Mouse (Mus musculus) layer of hippocampus, postnatal 10 days (tissue): ENCODE measurements at regions not wholly inside any gene's neighbourhood (a gene's known extent, or its start where the extent isn't known, plus 50 kb on each side); places are given as distances from the start of the nearest gene placed in this dataset.

Source experiments
- DNase-seq, 2 experiments: peaks; one replicate each; pipeline ENCODE4 v3.0.0; 2021; ENCODE audit warnings: low spot score in 2 of 2
- microRNA-seq, 2 experiments: library from miRNA; unstranded; fragments of <30 nt; microRNA quantifications; one replicate each; pipeline ENCODE4 v1.2.0; 2021

DNA sequence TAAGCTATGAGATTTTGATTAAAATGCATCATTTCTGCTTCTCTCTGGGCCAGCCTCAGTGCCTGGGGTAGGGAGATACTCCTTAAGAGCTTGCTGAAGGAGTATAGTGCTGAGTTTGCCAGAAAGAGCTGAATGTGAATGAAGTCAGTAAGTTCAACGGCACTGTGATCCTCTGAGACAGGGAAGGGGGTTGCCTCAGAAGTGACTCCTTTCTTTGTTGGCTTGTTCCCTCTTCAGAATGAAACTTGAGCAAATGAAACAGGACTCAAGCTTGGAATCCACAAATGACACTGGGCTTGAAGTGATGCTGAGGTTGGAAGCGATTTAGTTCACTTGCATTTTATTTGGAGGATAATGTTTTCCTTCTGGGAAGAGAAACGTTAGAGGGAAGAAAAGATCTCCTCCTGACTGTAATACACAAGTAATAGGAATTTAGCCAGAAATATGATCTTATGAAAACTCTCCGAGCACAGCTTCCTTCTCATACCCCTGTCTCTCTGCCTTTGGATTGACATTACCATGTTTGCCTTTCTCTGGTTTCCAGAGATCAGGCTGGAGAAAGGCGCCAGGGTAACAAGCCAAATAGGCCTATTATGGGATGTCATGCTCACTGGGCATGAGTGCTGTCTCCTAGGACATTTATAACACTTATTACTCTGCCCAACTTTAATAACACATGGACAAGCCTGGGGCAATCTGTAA, 77.0 kb upstream of the Ubash3b start:
- DNase-seq: no peak

DNA sequence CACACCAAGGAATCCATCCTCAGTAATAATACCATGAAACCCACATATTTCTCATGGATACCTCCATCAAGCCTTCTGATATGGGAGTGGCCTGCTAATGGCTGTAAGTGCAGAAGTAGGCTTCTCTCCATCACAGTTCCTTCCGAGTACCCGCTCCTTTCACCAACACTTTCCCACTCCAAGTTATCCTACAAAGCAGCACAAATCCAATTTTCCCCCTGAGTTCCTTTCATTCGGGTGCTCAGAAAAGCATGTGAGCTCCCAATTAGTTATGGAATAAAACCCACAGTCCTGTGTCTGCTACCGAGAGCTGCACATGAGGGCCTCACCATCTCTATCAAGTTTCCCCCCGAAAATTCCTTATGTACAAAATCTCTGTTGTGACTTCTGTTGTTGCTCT, 75.8 kb upstream of the Ubash3b start:
- no peak for DNase-seq

DNA sequence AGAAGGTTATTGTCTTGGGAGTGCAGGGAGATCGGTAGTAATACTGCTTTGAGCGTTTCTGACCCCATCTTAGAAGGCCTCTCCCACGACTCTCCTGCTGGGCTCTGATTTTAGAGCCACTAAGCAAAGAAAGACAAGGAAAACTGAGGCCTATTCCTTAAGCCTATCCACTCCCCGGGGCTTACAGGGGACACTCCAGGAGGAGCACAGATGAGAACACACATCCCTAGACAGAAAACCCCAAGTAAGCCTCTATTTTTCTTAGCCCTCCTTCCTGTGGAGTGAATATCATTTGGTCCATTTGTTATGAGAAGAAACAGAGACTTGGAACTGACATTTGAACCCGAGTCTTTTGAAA, 67.7 kb upstream of the Ubash3b start:
- DNase-seq: no peak

DNA sequence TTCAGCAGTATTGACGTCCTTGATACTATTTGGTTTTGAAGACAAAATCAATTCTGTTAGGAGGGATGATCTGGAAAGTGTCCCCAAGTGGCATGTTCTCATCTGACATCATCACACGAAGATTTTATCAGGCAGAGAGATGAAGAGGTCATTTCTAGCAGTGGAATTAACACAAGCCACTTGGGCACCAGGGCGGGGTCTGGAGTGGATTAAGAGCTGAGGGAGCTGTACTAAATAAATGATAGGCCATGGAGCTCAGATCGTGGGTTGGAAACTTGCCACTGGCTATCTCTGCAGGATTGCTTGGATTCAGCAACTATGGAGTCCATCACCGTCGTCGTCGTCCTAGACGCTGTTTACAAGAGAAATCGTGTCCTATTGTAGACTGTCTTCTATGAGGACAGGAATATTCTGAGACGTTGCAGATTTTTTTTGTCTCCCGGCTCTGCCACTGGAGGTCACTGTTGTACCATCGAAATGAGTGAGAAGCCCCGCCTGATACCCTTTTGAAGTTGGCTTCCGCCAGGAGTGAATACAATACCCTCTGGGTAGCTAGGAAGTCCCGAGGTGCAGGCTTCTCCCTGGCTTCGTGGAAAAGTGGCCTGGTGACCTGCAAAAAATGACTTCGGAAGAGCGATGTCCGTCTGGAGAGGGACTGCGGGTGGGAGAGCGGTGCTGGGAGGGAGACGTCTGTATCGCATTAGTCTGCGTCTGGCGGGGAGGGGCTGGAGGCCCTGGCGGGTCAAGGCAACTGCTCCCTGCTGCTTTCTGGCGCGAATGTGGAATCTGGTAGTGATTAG, 67.1 kb upstream of the Ubash3b start:
- DNase-seq: peak; percentile 96

DNA sequence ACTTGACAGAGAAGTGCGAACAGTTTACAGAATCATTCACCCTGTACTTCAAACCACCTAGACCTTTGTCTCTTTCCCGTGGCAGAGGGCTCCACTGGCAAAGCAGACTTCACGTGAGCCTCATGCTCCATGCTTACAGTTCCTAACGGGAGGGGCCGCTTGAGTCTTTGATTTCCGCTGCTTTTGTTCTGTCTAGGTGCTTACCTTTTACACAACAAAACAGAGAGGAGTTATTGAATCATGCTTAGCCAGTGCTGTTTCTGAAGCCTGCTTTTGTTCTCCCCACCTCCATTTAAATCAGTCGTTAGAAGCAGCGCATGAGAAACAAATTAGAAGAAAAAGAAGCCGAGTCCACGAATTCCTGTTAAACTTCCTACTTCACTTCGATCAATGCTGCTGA, 61.9 kb upstream of the Ubash3b start:
- DNase-seq: no peak

DNA sequence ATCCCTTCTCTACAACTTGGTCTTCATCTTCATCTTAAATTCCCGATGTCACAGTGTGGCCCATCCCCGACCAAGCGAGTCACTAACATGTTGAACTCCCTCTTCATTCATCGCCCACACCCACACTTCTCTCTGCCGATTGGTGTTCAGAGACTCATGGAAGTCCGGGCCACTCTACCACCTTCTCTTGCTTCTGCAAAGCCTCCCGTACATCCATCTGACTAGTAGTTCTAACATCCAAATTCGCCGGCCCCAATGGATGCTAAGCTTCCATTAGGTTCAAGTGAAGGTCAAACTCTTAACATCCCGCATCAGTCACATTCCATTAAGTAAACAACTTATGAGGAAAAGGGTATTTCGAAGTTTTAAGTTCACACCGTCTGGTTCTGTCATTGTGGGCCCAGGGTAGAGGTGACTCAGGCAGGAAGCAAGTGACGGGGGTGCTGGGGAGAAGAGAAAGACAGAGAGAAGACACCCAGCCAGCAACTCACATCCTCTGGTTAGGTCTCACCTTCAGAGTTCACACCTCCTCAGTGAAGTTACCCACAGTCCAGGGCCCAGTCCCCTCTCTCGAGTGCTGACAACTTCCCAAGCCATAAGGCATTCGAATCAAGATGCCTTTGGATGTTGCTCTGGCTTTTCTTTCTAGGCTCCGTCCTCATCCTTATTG, 61.0 kb upstream of the Ubash3b start:
- no peak for DNase-seq

DNA sequence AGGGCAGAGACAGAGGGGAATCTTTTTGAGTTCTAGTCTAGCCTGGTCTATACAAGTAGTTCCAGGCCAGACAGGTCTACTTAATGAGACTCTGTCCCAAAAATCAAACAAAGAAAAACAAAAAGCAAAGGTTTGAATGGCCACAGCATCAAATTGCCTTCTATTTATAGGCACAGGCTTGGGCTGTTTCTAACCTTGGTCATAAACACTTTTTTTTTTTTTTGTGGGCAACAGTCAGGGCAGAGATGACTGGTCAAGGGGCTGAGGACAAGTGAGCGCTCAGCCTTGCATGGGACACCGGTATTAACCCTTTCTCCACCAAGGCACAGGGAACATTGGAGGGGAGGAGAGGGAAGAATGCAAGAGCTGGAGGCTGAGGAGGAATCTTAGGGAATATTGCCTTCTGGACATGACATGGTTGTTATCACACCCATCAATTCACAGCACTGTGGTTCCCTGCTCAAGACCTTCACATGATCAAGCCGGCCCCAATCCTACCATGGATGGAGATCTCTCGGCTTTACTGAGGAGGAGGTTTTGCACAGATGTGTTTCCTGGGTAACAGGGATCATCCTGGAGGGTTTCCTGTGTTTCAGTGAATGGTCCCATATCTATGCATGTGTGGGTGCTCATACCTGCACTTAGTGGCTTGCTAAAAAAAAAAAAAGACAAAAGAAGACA, 59.8 kb upstream of the Ubash3b start:
- DNase-seq: no peak

DNA sequence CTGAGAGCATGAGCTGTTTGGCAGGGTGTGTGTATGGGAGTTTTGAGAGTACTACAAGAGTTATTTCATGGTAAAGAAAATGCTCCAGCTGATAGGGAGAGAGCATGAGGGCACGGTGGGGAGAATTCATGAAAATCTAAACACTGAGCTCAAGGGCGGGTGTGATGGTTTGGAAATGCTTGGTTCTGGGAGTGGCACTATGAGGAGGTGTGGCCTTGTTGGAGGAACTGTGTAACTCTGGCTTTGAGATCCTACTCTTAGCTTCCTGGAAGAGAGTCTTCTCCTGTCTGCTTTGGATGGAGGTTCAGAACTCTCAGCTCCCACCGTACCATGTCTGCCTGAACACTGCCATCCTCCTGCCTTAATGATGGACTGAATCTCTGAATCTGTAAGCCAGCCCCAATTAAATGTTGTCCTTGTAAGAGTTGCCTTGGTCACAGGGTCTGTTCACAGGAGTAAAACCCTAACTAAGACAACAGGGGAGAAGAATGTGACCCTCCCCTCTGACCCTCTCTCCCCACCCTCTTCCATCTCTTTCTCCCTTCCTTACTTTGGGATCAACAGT, 58.7 kb upstream of the Ubash3b start:
- no peak for DNase-seq

DNA sequence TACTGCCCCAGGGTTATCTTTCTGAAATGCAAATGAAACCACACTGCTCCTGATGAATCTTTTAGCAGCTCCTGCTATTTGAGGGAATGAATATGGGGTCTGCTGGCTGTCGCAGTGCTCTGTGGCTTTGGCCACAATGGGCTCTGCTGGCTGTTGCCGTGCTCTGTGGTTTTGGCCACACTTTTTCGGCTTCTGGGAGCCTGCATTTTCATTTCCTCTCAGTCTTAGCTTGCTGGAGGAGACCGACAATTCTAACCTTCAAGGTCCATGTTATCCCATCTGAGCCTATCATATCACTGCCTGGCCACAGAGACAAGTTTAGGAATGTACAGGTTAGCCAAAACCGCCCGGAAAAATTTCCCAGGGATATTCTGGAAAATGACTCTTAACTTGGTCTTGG, 57.2 kb upstream of the Ubash3b start:
- DNase-seq: no peak

DNA sequence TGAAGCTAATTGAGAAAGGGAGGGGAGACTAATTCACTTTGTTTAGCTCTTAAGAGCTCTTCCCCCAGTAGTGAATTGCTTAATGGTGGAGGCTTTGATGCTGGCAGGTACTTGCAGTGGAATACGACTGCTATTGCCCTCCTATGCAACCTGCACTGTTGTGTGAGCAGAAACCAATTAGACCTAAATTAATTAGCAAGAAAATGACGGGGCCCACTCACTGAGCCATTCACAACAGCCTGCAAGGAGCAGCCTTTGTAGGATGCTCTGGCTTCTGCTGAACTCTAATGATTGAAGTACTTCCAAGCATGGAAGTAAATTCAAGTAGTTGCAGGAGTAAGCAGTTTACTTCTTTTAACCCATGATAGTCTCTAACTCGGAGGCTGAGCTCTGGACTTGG, 54.8 kb upstream of the Ubash3b start:
- no peak for DNase-seq

DNA sequence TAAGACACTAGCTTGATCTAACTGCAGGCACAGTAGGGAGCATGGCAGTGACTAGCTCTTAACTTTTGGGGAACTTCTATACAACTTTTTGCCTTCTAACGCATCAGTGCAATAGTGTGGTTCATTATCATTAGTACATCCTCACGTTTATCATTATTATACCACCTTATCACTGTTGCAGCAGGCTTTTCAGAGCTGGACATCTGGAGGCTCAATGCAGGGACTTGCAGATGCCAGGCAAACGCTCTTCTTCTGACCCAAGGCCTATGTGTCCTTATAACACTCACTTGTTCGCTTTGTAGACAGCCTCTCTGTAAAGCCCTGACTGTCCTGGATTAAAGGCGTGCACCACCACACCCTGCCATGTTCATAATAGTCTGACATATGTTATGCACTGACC, 53.5 kb upstream of the Ubash3b start:
- no peak for DNase-seq

DNA sequence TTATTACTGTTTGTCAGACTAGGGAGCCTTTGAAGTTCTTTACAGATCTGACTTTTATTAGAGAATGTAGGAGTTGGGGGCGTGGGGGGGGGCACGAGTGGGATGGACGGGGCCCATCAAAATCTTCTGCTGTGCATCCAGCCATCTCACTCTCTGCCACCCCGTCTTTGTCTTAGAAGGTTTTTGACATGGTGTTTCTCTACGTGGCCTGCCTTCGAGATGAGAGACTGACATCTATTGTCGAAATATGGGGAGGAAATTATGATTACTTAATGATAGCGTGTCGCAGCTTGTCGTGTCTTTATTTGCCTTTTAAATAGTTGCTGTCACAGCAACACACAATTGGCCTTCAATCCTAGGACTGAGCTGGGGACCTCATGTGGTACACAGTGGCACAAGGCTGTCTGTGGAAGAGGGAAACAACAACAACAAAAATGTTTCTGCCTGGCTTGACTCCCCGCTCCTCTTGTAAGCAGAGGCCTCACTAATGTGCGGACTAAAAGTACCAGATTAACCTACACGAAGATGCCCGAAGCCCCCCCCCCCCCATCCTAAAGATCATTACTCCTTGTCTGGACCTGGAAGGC, 51.5 kb upstream of the Ubash3b start:
- DNase-seq: no peak

DNA sequence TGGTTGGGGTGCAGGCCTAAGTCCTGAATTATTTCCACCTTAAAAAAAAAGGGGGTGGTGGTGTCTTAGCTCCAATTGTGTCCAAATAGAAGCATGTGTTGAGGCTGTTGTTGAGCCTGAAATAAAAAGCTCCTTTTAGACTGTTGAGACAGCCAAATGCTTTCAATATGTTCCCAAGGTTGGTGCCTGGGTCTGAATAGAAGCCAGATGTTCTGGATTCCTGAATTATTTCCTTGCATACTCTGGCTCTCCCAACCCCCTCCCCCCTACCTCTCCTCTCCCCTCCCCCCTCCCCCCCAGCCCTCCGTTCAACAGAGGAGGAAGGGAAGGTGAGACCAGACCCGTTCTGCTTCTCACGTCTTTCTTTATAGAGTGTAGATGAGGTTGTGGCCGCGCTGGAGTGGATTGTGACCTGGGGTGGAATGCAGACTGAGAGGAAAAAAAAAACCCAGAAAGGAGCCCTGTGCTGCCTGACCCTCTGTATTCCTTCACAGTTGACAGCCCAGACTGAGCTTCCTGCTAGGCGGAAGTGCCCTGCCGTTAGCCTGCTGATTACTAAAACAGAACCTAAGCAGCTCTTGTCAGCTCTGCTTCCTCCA, 50.9 kb upstream of the Ubash3b start:
- DNase-seq: no peak

DNA sequence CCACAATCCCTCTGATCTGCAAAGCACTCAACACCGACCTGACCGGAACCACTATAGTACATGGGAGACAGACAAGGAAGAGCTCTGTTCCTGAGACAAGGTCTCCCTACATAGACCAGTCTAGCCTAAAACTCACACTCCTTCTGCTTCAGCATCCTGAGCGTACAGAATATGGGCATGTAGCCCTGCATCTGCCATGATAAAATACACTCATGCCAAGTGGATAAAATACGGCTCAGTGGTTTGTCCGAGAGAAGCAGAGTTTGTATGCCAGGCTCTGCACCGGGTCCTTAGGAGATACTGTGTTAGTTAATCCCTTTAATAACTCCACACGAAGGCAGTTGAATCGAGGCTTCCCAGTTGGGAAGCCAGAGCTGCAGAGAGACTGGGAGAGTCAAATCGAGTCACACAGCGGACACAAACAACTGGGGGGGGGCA, 50.4 kb upstream of the Ubash3b start:
- DNase-seq: no peak

Small RNA genes lying in the stretch of these regions (microRNA-seq; reads per million reads assigned to microRNA genes)
- 8,623 to 15,261 reads per million in 2 experiments for gene Mir100
- 1,899 to 2,340 reads per million in 2 experiments for gene Mir125b-1
- 96.6 to 150 reads per million in 2 experiments for gene Mirlet7a-2
